Mouse (Mus musculus) hematopoietic stem cell, adult 5-6 weeks (primary cell): ENCODE measurements around the gene Vmn1r67. TPM values are rescaled to one million over a fixed set of nuclear protein-coding genes. Genes with fewer than 3 reads are reported as not detected.

Experiments used
- ATAC-seq, 2 experiments: fragments of 125-278 bp in 1 of 2; replicated peaks in 1 of 2; 2 replicates each; pipeline ENCODE4 v1.8.0; 2016 to 2017; ENCODE audit warnings: inconsistent platforms in 2 of 2, mild to moderate bottlenecking in 2 of 2, moderate number of reproducible peaks in 2 of 2, low read depth in 1 of 2, moderate TSS enrichment in 1 of 2; ENCODE audit not compliant: low FRiP score in 2 of 2, poor library complexity in 2 of 2, severe bottlenecking in 2 of 2, insufficient read depth in 1 of 2, low TSS enrichment in 1 of 2
- total RNA-seq: library from RNA; stranded (forward); fragments of 172-1452, 232-1000 nt; gene quantifications from 2 replicates; pipeline ENCODE4 v1.2.3, GENCODE M21; 2017

Gene Vmn1r67
- not detected in 2 replicates for total RNA-seq

DNA sequence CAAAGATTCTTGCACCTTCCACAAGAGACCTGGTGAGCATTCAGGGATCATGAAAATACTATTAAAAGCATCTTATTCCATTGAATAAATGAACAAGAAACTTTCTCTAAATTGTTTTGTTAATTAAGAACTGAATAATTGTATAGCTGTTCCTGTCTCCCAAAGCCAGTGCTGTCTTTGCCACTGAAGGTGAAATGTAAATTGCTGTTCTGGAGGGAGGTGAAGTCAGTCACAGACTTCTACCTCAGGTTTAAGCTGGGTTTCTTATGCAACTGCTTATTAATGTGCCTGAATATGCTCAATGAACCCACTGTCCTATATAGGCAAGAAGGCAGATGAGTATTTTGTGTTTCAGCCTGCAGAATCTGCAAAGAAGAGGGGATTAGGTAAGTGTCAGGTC is at the start of gene Vmn1r67:
Gene Vmn1r67, plus strand, starts transcription at position 301 of the 400 bp plus-strand sequence.
- no peak for ATAC-seq

DNA sequence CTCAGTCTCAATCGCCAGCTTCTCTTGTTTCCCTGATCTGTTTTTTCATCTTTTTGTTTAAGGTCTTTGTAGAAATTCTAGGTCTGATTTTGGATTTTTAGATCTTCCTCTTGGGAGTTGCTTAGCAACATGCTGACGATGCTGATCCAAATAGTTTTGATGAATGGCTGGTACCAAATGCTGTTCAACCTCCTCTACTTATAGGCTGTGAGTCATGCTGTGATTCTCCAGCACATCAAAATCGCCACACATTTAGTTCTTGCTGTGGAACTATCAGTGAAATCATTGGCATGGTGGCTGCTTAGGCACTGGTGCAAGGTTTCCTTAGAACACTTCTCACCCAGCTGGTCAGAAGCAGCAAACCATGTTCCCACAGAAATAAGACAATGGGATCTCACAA is 15.0 kb downstream of the Vmn1r67 start:
- ATAC-seq = no peak

DNA sequence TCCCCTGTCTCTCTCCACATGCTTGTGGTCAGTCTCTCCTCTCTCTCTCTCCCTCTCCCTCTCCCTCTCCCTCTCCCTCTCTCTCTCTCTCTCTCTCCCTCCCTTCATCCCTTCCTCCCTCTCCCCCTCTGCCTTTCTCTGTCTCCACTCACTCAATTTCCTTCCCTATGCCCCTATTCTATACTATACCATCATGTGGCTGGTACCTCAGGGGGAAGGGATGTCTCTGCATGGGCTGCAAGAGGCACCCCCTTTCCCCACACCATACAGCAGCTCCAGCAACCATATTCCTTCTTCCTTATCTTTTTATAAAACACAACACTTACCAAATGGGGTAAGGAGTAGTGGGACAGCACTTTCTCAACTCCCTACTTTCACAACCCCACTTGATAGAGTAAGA is 36.7 kb downstream of the Vmn1r67 start:
- ATAC-seq = no peak

DNA sequence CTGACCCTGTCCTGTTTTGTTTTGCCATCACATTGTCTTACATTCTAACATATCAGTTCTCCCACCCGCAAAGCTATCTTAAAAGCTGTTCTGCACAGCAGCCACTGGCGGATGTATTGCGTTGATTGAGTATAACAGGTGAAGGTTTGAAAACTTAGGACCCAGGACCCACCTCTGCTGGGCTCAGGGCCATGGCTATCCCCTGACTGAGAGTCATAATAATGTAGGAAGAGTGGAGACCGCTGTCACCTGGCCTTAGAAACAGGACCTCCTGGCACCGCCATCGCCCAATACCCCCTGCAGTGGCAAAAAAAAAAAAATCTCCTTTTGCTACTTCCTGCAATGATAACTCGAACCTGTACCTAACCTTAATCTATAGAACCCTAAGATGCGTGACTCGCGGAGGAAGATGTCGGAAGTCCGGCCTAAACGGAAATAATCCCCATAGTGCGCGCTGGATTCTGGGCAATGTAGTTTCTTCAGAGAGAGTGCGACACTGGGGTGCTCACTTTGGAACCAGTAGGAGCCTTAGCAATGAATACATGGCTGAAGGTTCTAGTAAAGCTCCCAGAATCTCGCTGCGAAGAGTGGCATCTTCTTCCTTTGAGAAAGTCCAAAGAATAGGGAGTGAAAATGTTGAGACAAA is 37.6 kb downstream of the Vmn1r67 start:
- ATAC-seq = no peak

DNA sequence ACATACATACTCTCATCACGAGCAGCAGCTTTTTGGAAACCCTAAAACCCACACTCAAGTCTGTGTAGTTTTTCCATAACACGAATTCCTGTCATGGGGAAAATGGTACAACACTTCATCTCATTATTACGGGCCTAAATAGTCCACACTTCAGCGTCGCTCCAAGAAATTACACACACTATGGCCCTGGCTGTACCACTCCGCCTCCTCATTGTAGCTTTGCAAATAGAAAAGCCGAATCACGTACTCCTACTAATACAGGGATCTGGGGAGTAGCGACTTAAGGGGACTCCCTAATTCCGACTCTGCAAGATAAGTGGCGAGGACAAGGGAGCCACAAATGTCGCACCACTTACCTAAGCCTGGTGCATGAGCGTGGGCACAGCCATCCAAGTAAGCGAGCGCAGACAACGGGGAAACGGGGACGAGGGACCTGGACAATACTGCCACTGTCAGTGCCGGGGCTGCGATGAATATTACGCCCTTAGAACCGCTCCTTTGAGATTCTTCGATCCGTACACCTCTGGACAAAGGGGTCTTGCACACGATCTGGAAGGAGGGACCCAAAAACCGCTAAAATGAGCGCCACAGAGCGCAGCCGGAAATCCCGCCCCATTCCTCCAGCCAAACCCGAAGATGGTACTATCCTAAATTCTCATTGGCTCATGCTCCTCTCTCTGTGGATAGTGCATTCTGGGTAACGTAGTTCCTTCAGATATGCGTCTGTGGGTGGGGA is 51.8 kb downstream of the Vmn1r67 start, which contains the start of gene Zik1:
Gene Zik1, minus strand, starts transcription at position 609 of the 736 bp plus-strand sequence.
- ATAC-seq = peak; percentile 99 to 100

DNA sequence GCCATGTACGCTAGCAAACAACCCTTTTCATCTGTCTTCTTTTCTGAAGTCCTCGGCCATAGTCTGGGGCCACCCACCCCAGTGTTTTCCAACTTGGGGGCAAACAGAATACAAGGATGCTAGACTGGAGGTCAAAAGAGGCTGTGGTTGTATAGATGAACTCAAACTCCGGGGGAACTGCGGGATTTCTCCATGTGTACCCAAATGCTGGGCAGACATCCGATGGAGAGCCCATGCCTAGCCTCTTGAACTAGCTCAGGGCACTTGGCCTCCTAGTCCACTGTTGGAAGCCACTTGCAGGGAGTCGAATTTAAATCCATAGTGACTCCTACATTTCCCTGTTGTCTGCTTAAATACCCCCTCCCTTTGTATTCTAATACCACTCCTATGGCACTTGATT is 52.4 kb downstream of the Vmn1r67 start:
- no peak for ATAC-seq

Other genes with a start within 250 kb of the Vmn1r67 start
- gene Vmn1r66, start 165.3 kb upstream of the Vmn1r67 start, total RNA-seq = not detected in 2 replicates
- 6.8 and 7.8 TPM in 2 replicates for gene Zik1, start 52.1 kb downstream of the Vmn1r67 start, total RNA-seq
- gene Vmn1r68, start 115.2 kb downstream of the Vmn1r67 start, total RNA-seq = not detected in 2 replicates
- not detected in 2 replicates for gene Vmn1r69, start 170.3 kb downstream of the Vmn1r67 start, total RNA-seq
- not detected in 2 replicates for gene Vmn1r70, start 188.2 kb downstream of the Vmn1r67 start, total RNA-seq
- not detected in 2 replicates for gene Nlrp4b, start 244.5 kb downstream of the Vmn1r67 start, total RNA-seq